Mouse (Mus musculus) midbrain, embryonic 16.5 days (tissue): ENCODE results near the gene Zc3h18. TPM values are rescaled to one million over a fixed set of nuclear protein-coding genes. Genes with fewer than 3 reads are reported as not detected.

Experiments
- ATAC-seq: fragments of 200-750 bp; cut with Nextera tagmentation; 2 replicates; pipeline ENCODE4 v1.8.0; 2017; ENCODE audit warnings: moderate TSS enrichment
- H3K27ac ChIP-seq: fragments of 300-500 bp; sonication (generic); 2 replicates; pipeline ENCODE4 v1.5.1; 2014; ENCODE audit warnings: mild to moderate bottlenecking, low read length, mixed read lengths
- H3K27me3 ChIP-seq: fragments of 300-500 bp; sonication (generic); 2 replicates; pipeline ENCODE4 v1.6.1; 2014; ENCODE audit warnings: low read depth, low read length, mixed read lengths; ENCODE audit not compliant: control insufficient read depth, insufficient read depth
- H3K36me3 ChIP-seq: fragments of 300-500 bp; sonication (generic); 2 replicates; pipeline ENCODE4 v1.6.1; 2014; ENCODE audit warnings: mild to moderate bottlenecking, low read length, moderate library complexity, mixed read lengths; ENCODE audit not compliant: control insufficient read depth, insufficient read depth
- H3K4me1 ChIP-seq: fragments of 300-500 bp; sonication (generic); 2 replicates; pipeline ENCODE4 v1.6.1; 2014; ENCODE audit warnings: mild to moderate bottlenecking, low read length, mixed read lengths; ENCODE audit not compliant: control insufficient read depth, insufficient read depth
- H3K4me2 ChIP-seq: fragments of 300-500 bp; sonication (generic); 2 replicates; pipeline ENCODE4 v1.6.1; 2014; ENCODE audit warnings: mild to moderate bottlenecking, low read length, mixed read lengths
- H3K4me3 ChIP-seq: fragments of 300-500 bp; sonication (generic); 2 replicates; pipeline ENCODE4 v1.5.1; 2014; ENCODE audit warnings: low read depth, mild to moderate bottlenecking, low read length, moderate library complexity, mixed read lengths
- H3K9ac ChIP-seq: fragments of 300-500 bp; sonication (generic); 2 replicates; pipeline ENCODE4 v1.6.1; 2014; ENCODE audit warnings: low read depth, low read length, mixed read lengths
- H3K9me3 ChIP-seq: fragments of 300-500 bp; sonication (generic); replicated peaks from 2 replicates; pipeline ENCODE4 v1.6.1; 2014; ENCODE audit warnings: mild to moderate bottlenecking, low read length, mixed read lengths; ENCODE audit not compliant: control insufficient read depth, poor library complexity, severe bottlenecking
- WGBS: fragments of 180-500 bp; shearing (Covaris S2); extraction: QIAGEN DNeasy Blood & Tissue Kit; methylation state at CpG from one replicate; pipeline ENCODE4 v1.1.7; 2014; 5-methylcytosine and 5-hydroxymethylcytosine counted together
- polyA plus RNA-seq: library from polyadenylated mRNA; unstranded; fragments of >200 nt; fragmentation: Nextera tagmentation; extraction: Ambion mirVana; gene quantifications from 2 replicates; pipeline ENCODE4 v1.2.1, GENCODE M21; 2015

The Zc3h18 gene
- polyA plus RNA-seq, 1 experiment from 2014 or later, result 30.8 TPM

GRCm38 (mm10) chr8:122461473-122462148, 85.2 kb downstream of the Zc3h18 start:
- 62% methylated on average over 11 of the region's 11 CpGs for WGBS
- no peak for ATAC-seq
- Histone ChIP-seq H3K4me3 (no peak overlapping the region), H3K27me3 (peaks cover 37% of the 10 kb centered on the region), H3K4me2 (no peak overlapping the region), H3K9ac (no peak overlapping the region), H3K4me1 (peaks cover 11% of the 10 kb centered on the region), H3K36me3 (peaks cover 11% of the 10 kb centered on the region), H3K27ac (no peak overlapping the region), H3K9me3 (no peaks in the 10 kb centered on the region)

DNA sequence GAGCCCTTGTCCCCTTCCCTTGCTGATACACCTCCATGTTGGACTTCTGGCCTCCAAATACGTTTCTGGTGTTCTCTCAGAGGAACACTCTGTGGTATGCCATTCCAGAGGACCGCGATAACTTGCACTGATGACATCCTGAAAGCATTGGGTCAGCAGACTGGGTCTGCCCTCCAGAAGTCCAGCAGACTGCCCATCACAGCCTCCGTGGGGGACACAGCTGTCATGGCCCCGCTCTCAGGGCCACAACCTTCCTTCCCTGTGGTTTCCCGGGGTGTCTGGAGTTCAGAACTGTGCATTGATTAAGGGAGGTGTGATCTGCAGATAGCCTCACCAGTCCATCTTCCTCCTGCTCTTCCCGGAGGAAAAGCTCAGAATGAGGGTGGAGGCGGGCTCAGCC, 86.1 kb downstream of the Zc3h18 start:
- no peak overlapping the region for H3K4me3 ChIP-seq
- no peak overlapping the region for H3K4me2 ChIP-seq
- WGBS, result 63% methylated on average over 8 of the region's 8 CpGs
- no peak overlapping the region for H3K27ac ChIP-seq
- peaks cover 11% of the 10 kb centered on the region for H3K4me1 ChIP-seq
- peaks cover 37% of the 10 kb centered on the region for H3K27me3 ChIP-seq
- H3K9me3 ChIP-seq, result no peaks in the 10 kb centered on the region
- ATAC-seq, result no peak
- no peak overlapping the region for H3K9ac ChIP-seq
- H3K36me3 ChIP-seq, result peaks cover 16% of the 10 kb centered on the region

GRCm38 (mm10) chr8:122463651-122464640, 87.5 kb downstream of the Zc3h18 start:
- H3K36me3 ChIP-seq, result peaks cover 24% of the 10 kb centered on the region
- 71% methylated on average over 12 of the region's 12 CpGs for WGBS
- H3K9ac ChIP-seq, result no peak overlapping the region
- no peaks in the 10 kb centered on the region for H3K9me3 ChIP-seq
- no peak for ATAC-seq
- peaks cover 32% of the 10 kb centered on the region for H3K27me3 ChIP-seq
- no peak overlapping the region for H3K4me3 ChIP-seq
- H3K27ac ChIP-seq, result no peak overlapping the region
- H3K4me2 ChIP-seq, result no peak overlapping the region
- peaks cover 11% of the 10 kb centered on the region for H3K4me1 ChIP-seq

- ATAC-seq, result no peak
- H3K4me2 ChIP-seq, result no peak overlapping the region
- H3K9me3 ChIP-seq, result no peaks in the 10 kb centered on the region
- peaks cover 11% of the 10 kb centered on the region for H3K4me1 ChIP-seq
- peaks cover 25% of the 10 kb centered on the region for H3K36me3 ChIP-seq
- H3K9ac ChIP-seq, result no peak overlapping the region
- 82% methylated on average over 7 of the region's 7 CpGs for WGBS
- no peak overlapping the region for H3K27ac ChIP-seq
- H3K4me3 ChIP-seq, result no peak overlapping the region
- H3K27me3 ChIP-seq, result peaks cover 23% of the 10 kb centered on the region
These were observed 88.6 kb downstream of the Zc3h18 start for GRCm38 (mm10) chr8:122464985-122465384.

Other genes starting within 250 kb of the Zc3h18 start
- gene Zfpm1, start 94.5 kb upstream of the Zc3h18 start, polyA plus RNA-seq, result 0.77 and 1.2 TPM in 2 replicates
- gene Trhr2, start 15.9 kb upstream of the Zc3h18 start, polyA plus RNA-seq, result 0.26 TPM in 1 of 2 replicates, not detected in the other
- gene Il17c, start 45.4 kb downstream of the Zc3h18 start, polyA plus RNA-seq, result not detected in 2 replicates
- gene Cyba, start 56.3 kb downstream of the Zc3h18 start, polyA plus RNA-seq, result 27.3 and 29.8 TPM in 2 replicates
- 72.8 and 84.6 TPM in 2 replicates for gene Mvd, start 66.8 kb downstream of the Zc3h18 start, polyA plus RNA-seq
- not detected in 2 replicates for gene Snai3, start 84.1 kb downstream of the Zc3h18 start, polyA plus RNA-seq
- 35.0 and 36.4 TPM in 2 replicates for gene Rnf166, start 99.5 kb downstream of the Zc3h18 start, polyA plus RNA-seq
- gene Ctu2, start 99.5 kb downstream of the Zc3h18 start, polyA plus RNA-seq, result 83.6 and 85.1 TPM in 2 replicates
- 1.8 and 2.0 TPM in 2 replicates for gene Piezo1, start 174.7 kb downstream of the Zc3h18 start, polyA plus RNA-seq
- 5.7 and 6.2 TPM in 2 replicates for gene Cdt1, start 191.4 kb downstream of the Zc3h18 start, polyA plus RNA-seq
- gene Aprt, start 200.3 kb downstream of the Zc3h18 start, polyA plus RNA-seq, result 156 and 157 TPM in 2 replicates
- gene Galns, start 234.9 kb downstream of the Zc3h18 start, polyA plus RNA-seq, result 8.4 and 8.9 TPM in 2 replicates
- 93.8 and 101 TPM in 2 replicates for gene Trappc2l, start 235.0 kb downstream of the Zc3h18 start, polyA plus RNA-seq
- gene Pabpn1l, start 246.1 kb downstream of the Zc3h18 start, polyA plus RNA-seq, result not detected in 2 replicates